Mouse (Mus musculus): Measurements from ENCODE around the gene Ptgfr.

DNA sequence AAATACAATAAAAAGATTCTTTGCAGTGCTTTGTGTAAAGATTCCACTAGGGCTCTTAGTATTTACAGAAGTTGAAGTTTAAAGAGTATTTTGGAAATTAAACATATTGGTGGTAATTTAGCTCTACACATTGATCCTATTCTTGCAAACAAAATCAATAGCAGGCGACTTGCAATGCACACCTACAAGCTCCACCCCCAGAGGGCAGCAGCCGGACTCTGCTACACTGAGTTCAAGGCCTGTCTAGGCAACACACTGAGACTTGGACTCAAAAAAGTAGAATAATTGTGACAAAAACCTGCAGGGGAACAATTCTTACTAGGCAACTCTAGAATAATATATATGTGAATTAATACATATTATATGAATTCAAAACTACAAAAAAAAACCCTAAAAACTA, 28.8 kb downstream of the Ptgfr start:
- TF ChIP-seq POLR2A (IDR thresholded peaks at IDR 0.05; ENCODE audit: low read depth, low read length) (no peak), CTCF (IDR thresholded peaks at IDR 0.05; ENCODE audit: extremely low read depth, insufficient read length, insufficient replicate concordance, low read depth, low read length) (no peak)
